Mouse (Mus musculus) E14TG2a.4 (cell line): ENCODE results near the gene Fthl17d.

Experiments
- CTCF ChIP-seq: conservative IDR thresholded peaks from 2 replicates; pipeline ENCODE4 v1.5.1; 2014; ENCODE audit warnings: low read length
- NANOG ChIP-seq: IDR thresholded peaks from 2 replicates; pipeline ENCODE4 v1.6.1; 2014; ENCODE audit warnings: borderline replicate concordance, low read length, mixed read lengths

DNA sequence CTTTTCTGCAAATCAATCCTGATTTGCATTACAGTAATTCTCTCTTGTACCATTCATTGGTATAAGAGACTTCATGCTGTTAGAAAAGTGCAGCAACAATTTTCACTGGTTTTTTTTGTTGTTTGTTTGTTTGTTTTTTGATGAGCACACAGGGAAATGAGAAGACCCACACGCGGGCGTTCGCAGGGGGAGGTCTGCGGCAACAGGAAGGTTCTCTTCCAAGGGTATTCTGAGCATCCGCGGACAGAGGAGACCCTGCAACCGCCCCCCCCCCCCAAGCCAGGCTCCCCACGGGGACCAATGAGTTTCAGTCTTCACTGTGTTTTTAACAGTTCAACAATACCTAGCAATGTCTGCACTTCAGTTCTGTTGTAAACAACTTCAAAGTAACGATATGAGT, 32.9 kb upstream of the Fthl17d start:
- TF ChIP-seq CTCF = no peak
- TF ChIP-seq NANOG = no peak
